Mouse (Mus musculus) midbrain, postnatal 0 days (tissue): ENCODE measurements at regions not wholly inside any gene's neighbourhood (a gene's known extent, or its start where the extent isn't known, plus 50 kb on each side); places are given as distances from the start of the nearest gene placed in this dataset.

Experiments used
- ATAC-seq: fragments of 200-750 bp; cut with Nextera tagmentation; 2 replicates; pipeline ENCODE4 v1.8.0; 2017; ENCODE audit warnings: moderate number of reproducible peaks, mild to moderate bottlenecking, moderate TSS enrichment, moderate library complexity; ENCODE audit not compliant: low FRiP score
- DNase-seq: peaks from one replicate; pipeline ENCODE4 v3.0.0-alpha.2; 2015; ENCODE audit warnings: low spot score
- H3K27ac ChIP-seq: fragments of 300-500 bp; sonication (generic); 2 replicates; pipeline ENCODE4 v1.5.1; 2014; ENCODE audit warnings: low read depth, mild to moderate bottlenecking, low read length, mixed read lengths
- H3K27me3 ChIP-seq: fragments of 300-500 bp; sonication (generic); 2 replicates; pipeline ENCODE4 v1.6.1; 2014; ENCODE audit warnings: low read length, control low read depth, mixed read lengths; ENCODE audit not compliant: insufficient read depth
- H3K36me3 ChIP-seq: fragments of 300-500 bp; sonication (generic); 2 replicates; pipeline ENCODE4 v1.6.1; 2014; ENCODE audit warnings: low read length, control low read depth, mixed read lengths; ENCODE audit not compliant: insufficient read depth
- H3K4me1 ChIP-seq: fragments of 300-500 bp; sonication (generic); 2 replicates; pipeline ENCODE4 v1.6.1; 2014; ENCODE audit warnings: mild to moderate bottlenecking, control low read depth, antibody characterized with exemption, low read length, mixed read lengths; ENCODE audit not compliant: insufficient read depth
- H3K4me2 ChIP-seq: fragments of 300-500 bp; sonication (generic); 2 replicates; pipeline ENCODE4 v1.6.1; 2014; ENCODE audit warnings: low read depth, mild to moderate bottlenecking, low read length, mixed read lengths; ENCODE audit not compliant: poor library complexity, severe bottlenecking
- H3K4me3 ChIP-seq: fragments of 300-500 bp; sonication (generic); 2 replicates; pipeline ENCODE4 v1.5.1; 2014; ENCODE audit warnings: low read depth, mild to moderate bottlenecking, low read length, moderate library complexity
- H3K9ac ChIP-seq: fragments of 300-500 bp; sonication (generic); replicated peaks from 2 replicates; pipeline ENCODE4 v1.6.1; 2014; ENCODE audit warnings: mild to moderate bottlenecking, low read length, moderate library complexity, mixed read lengths; ENCODE audit not compliant: poor library complexity, severe bottlenecking
- H3K9me3 ChIP-seq: fragments of 300-500 bp; sonication (generic); 2 replicates; pipeline ENCODE4 v1.6.1; 2016; ENCODE audit warnings: low read length, control low read depth
- CTCF ChIP-seq: IDR thresholded peaks from 2 replicates; pipeline ENCODE4 v1.5.1; 2016; ENCODE audit warnings: antibody characterized with exemption, mild to moderate bottlenecking
- WGBS: fragments of 180-500 bp; shearing (Covaris S2); extraction: QIAGEN DNeasy Blood & Tissue Kit; methylation state at CpG from one replicate; pipeline ENCODE4 v1.1.7; 2014; 5-methylcytosine and 5-hydroxymethylcytosine counted together

GRCm38 (mm10) chr2:56576588-56576987, 547.2 kb downstream of the Nr4a2 start:
- DNase-seq (no peak), ATAC-seq (no peak)
- no peak for TF ChIP-seq CTCF

GRCm38 (mm10) chr2:56572757-56573156, 551.0 kb downstream of the Nr4a2 start:
- no peaks in the 10 kb centered on the region for H3K4me1 ChIP-seq
- DNase-seq, result no peak
- H3K4me2 ChIP-seq, result no peak overlapping the region
- no peak overlapping the region for H3K9ac ChIP-seq
- 75% methylated on average over 2 of the region's 2 CpGs for WGBS
- no peaks in the 10 kb centered on the region for H3K27me3 ChIP-seq
- H3K36me3 ChIP-seq, result no peaks in the 10 kb centered on the region
- ATAC-seq, result no peak
- H3K4me3 ChIP-seq, result no peak overlapping the region
- TF ChIP-seq CTCF, result no peak
- no peak overlapping the region for H3K27ac ChIP-seq
- H3K9me3 ChIP-seq, result no peaks in the 10 kb centered on the region

More at GRCm38 (mm10) chr2:56576588-56576987, 547.2 kb downstream of the Nr4a2 start:
- Histone ChIP-seq H3K9ac (no peak overlapping the region), H3K27ac (no peak overlapping the region), H3K4me2 (no peak overlapping the region), H3K27me3 (no peaks in the 10 kb centered on the region), H3K36me3 (no peaks in the 10 kb centered on the region), H3K9me3 (no peaks in the 10 kb centered on the region), H3K4me1 (no peaks in the 10 kb centered on the region), H3K4me3 (no peak overlapping the region)
- WGBS, result 42% methylated on average over 3 of the region's 3 CpGs

GRCm38 (mm10) chr2:56561321-56561720, 562.5 kb downstream of the Nr4a2 start:
- peak; percentile 2 for DNase-seq
- no peak overlapping the region for H3K9ac ChIP-seq
- H3K4me2 ChIP-seq, result no peak overlapping the region
- no peaks in the 10 kb centered on the region for H3K4me1 ChIP-seq
- H3K4me3 ChIP-seq, result no peak overlapping the region
- H3K36me3 ChIP-seq, result no peaks in the 10 kb centered on the region
- H3K27me3 ChIP-seq, result no peaks in the 10 kb centered on the region
- H3K27ac ChIP-seq, result no peak overlapping the region
- TF ChIP-seq CTCF, result no peak
- 58% methylated on average over 2 of the region's 2 CpGs for WGBS
- no peaks in the 10 kb centered on the region for H3K9me3 ChIP-seq
- no peak for ATAC-seq

- Histone ChIP-seq H3K9me3 (no peaks in the 10 kb centered on the region), H3K36me3 (no peaks in the 10 kb centered on the region), H3K9ac (no peak overlapping the region), H3K4me1 (no peaks in the 10 kb centered on the region), H3K4me3 (no peak overlapping the region), H3K27me3 (no peaks in the 10 kb centered on the region), H3K27ac (no peak overlapping the region), H3K4me2 (no peak overlapping the region)
- no peak for ATAC-seq
- WGBS, result 42% methylated on average over 7 of the region's 7 CpGs
- no peak for DNase-seq
- no peak for TF ChIP-seq CTCF
These were observed 571.4 kb downstream of the Nr4a2 start for GRCm38 (mm10) chr2:56552197-56552964.

- DNase-seq (no peak), ATAC-seq (no peak)
- Histone ChIP-seq H3K36me3 (no peaks in the 10 kb centered on the region), H3K9me3 (no peaks in the 10 kb centered on the region), H3K4me2 (no peak overlapping the region), H3K9ac (no peak overlapping the region), H3K27ac (no peak overlapping the region), H3K4me3 (no peak overlapping the region), H3K4me1 (no peaks in the 10 kb centered on the region), H3K27me3 (no peaks in the 10 kb centered on the region)
- TF ChIP-seq CTCF, result no peak
- WGBS, result 90% methylated on average over 2 of the region's 2 CpGs
These were observed 573.6 kb downstream of the Nr4a2 start for GRCm38 (mm10) chr2:56550163-56550562.

GRCm38 (mm10) chr2:56540714-56541113, 583.1 kb downstream of the Nr4a2 start:
- DNase-seq (no peak), ATAC-seq (no peak)
- Histone ChIP-seq H3K36me3 (no peaks in the 10 kb centered on the region), H3K4me3 (no peak overlapping the region), H3K9me3 (no peaks in the 10 kb centered on the region), H3K27me3 (no peaks in the 10 kb centered on the region), H3K4me2 (no peak overlapping the region), H3K27ac (no peak overlapping the region), H3K4me1 (no peaks in the 10 kb centered on the region), H3K9ac (no peak overlapping the region)
- TF ChIP-seq CTCF, result no peak
- 67% methylated on average over 2 of the region's 2 CpGs for WGBS
